In genomic region chr4:46535094-46535830, GRCm38 (mm10) we compare ENCODE assay signal across 8 mouse cellular contexts. TPM values are rescaled to one million over a fixed set of nuclear protein-coding genes. Genes with fewer than 3 reads are reported as not detected.
A peak's percentile ranks its signal among the peaks of the same experiment; 100 is the strongest.
DNase-seq lines count a peak whose midpoint lies in the region; ATAC-seq and TF ChIP-seq lines count a peak whose summit lies in the region.

No protein-coding gene starts in this region.

- no peaks in the 10 kb centered on the region for H3K9me3 ChIP-seq in embryonic facial prominence, embryonic 15.5 days (replicated peaks)
- no peaks in the 10 kb centered on the region for H3K9me3 ChIP-seq in intestine, embryonic 14.5 days (ENCODE audit: control insufficient read depth, low read length)

- no peaks in the 10 kb centered on the region for H3K4me1 ChIP-seq in kidney, adult 2 months (ENCODE audit: control insufficient read depth, insufficient read depth, low read length)
- peaks cover 20% of the 10 kb centered on the region for H3K4me1 ChIP-seq in embryonic facial prominence, embryonic 15.5 days
- no peaks in the 10 kb centered on the region for H3K4me1 ChIP-seq in intestine, embryonic 14.5 days (replicated peaks; ENCODE audit: control insufficient read depth, insufficient read depth, low read length)

- TF ChIP-seq CTCF in kidney, adult 2 months (conservative IDR thresholded peaks at IDR 0.05; ENCODE audit: insufficient read depth, insufficient read length, low read depth, low read length), result no peak

- H3K9ac ChIP-seq in embryonic facial prominence, embryonic 15.5 days, result peak overlapping the region; percentile 24; the same call in 1 of the 2 replicates
- peak overlapping the region; percentile 40; the same call in 1 of the 2 replicates for H3K9ac ChIP-seq in intestine, embryonic 14.5 days (ENCODE audit: low read length)

- WGBS in kidney, adult 2 months, result 20% methylated on average over 16 of the region's 16 CpGs
- WGBS in embryonic facial prominence, embryonic 15.5 days, result 11% methylated on average over 16 of the region's 16 CpGs
- 5% methylated on average over 16 of the region's 16 CpGs for WGBS in intestine, embryonic 14.5 days
- WGBS in macrophage (ENCODE audit: missing documents), result under 1% methylated on average over 16 of the region's 16 CpGs

- H3K4me3 ChIP-seq in kidney, adult 2 months (ENCODE audit: insufficient read depth, low read depth, low read length), result peak overlapping the region; percentile 81
- H3K4me3 ChIP-seq in embryonic facial prominence, embryonic 15.5 days (replicated peaks), result peak overlapping the region; percentile 50
- peak overlapping the region; percentile 44 for H3K4me3 ChIP-seq in intestine, embryonic 14.5 days (ENCODE audit: low read depth, low read length)
- peak overlapping the region; percentile 89 for H3K4me3 ChIP-seq in macrophage (ENCODE audit: inconsistent target)

- H3K36me3 ChIP-seq in kidney, adult 2 months (ENCODE audit: control insufficient read depth, insufficient read depth, low read length), result no peaks in the 10 kb centered on the region
- no peaks in the 10 kb centered on the region for H3K36me3 ChIP-seq in embryonic facial prominence, embryonic 15.5 days
- H3K36me3 ChIP-seq in intestine, embryonic 14.5 days (ENCODE audit: control insufficient read depth, insufficient read depth, low read length), result no peaks in the 10 kb centered on the region
- H3K36me3 ChIP-seq in macrophage (ENCODE audit: inconsistent target), result peaks cover 45% of the 10 kb centered on the region

- no peaks in the 10 kb centered on the region for H3K27me3 ChIP-seq in kidney, adult 2 months (replicated peaks; ENCODE audit: control insufficient read depth, insufficient read depth, low read length)
- H3K27me3 ChIP-seq in embryonic facial prominence, embryonic 15.5 days, result peaks cover 43% of the 10 kb centered on the region
- peaks cover 35% of the 10 kb centered on the region for H3K27me3 ChIP-seq in intestine, embryonic 14.5 days (replicated peaks; ENCODE audit: control insufficient read depth, insufficient read depth, low read length)

- 0 out of 2 replicates have a peak overlapping the region, but pooled peaks have one; percentile 14 for H3K27ac ChIP-seq in kidney, adult 2 months (ENCODE audit: insufficient read depth, low read depth, low read length)
- no peak overlapping the region for H3K27ac ChIP-seq in embryonic facial prominence, embryonic 15.5 days (replicated peaks)
- H3K27ac ChIP-seq in intestine, embryonic 14.5 days (ENCODE audit: low read depth), result 0 out of 2 replicates have a peak overlapping the region, but pooled peaks have one; percentile 19
- H3K27ac ChIP-seq in macrophage, result peak overlapping the region; percentile 94

- no peak for DNase-seq in kidney, adult 2 months
- no peak for DNase-seq in kidney, postnatal 25 days
- peak; percentile 59 for DNase-seq in intestine, embryonic 14.5 days (ENCODE audit: low spot score)
- peak; percentile 13 to 38 for DNase-seq in thymus, postnatal 10 days (ENCODE audit: low spot score in 2 of 2)
- no peak for DNase-seq in kidney, adult 9 months

- ATAC-seq in embryonic facial prominence, embryonic 15.5 days (ENCODE audit: insufficient number of reproducible peaks, low FRiP score, low TSS enrichment, low read depth), result no peak
- ATAC-seq in intestine, embryonic 14.5 days (replicated peaks; ENCODE audit: low FRiP score, low TSS enrichment, low read depth), result 0 out of 2 replicates have a peak, but pooled peaks have one; percentile 25
- ATAC-seq in monocyte, adult 5-6 weeks (replicated peaks; ENCODE audit: insufficient number of reproducible peaks, low FRiP score, low TSS enrichment, poor library complexity, severe bottlenecking), result no peak; the same call in 1 of the 2 replicates

- H3K4me2 ChIP-seq in embryonic facial prominence, embryonic 15.5 days (replicated peaks), result peak overlapping the region; percentile 80
- peak overlapping the region; percentile 57 for H3K4me2 ChIP-seq in intestine, embryonic 14.5 days (ENCODE audit: low read length)

- TF ChIP-seq POLR2A in kidney, adult 2 months (IDR thresholded peaks at IDR 0.05; ENCODE audit: low read depth, low read length), result no peak

- H3K79me2 ChIP-seq in macrophage (ENCODE audit: inconsistent target), result peaks cover 56% of the 10 kb centered on the region

RNA-seq across cellular contexts. Expression of gene Trim14, which starts 0.7 kb away (rescaled TPM):
- polyA plus RNA-seq in kidney, adult 2 months (2012; rRNA removed), result 2.3 and 2.6 TPM in 2 replicates
- 2.3 and 2.6 TPM in 2 replicates for polyA plus RNA-seq in embryonic facial prominence, embryonic 15.5 days (2015; fragmentation: Nextera tagmentation; extraction: Ambion mirVana)
- polyA plus RNA-seq in intestine, embryonic 14.5 days (2014; fragmentation: Nextera tagmentation; extraction: Ambion mirVana), result 10.1 and 11.4 TPM in 2 replicates
- total RNA-seq in macrophage (2018; cell fraction: chromatin; rRNA removed), result 100 to 1,000 TPM in 20 of 26 experiments, 10 to 100 TPM in 6; 40.3 to 320 (median 186) TPM
- total RNA-seq in macrophage (2018; cell fraction: cytosol; rRNA removed), result 100 to 1,000 TPM in 14 of 26 experiments, 10 to 100 TPM in 12; 40.9 to 189 (median 109) TPM
- 100 to 1,000 TPM in 20 of 26 experiments, 10 to 100 TPM in 6; 47.0 to 265 (median 151) TPM for total RNA-seq in macrophage (2018; cell fraction: nucleus; rRNA removed)
- 89.8 to 107 TPM (median 90.1 TPM) in 3 replicates for polyA plus RNA-seq in macrophage (2018)
- 19.8 to 70.3 TPM (median 26.1 TPM) in 3 replicates for total RNA-seq in monocyte, adult 5-6 weeks (2017)

RNA-seq across cellular contexts. Expression of gene Nans, which starts 46.2 kb away (rescaled TPM):
- 10.8 and 13.8 TPM in 2 replicates for polyA plus RNA-seq in kidney, adult 2 months (2012; rRNA removed)
- polyA plus RNA-seq in embryonic facial prominence, embryonic 15.5 days (2015; fragmentation: Nextera tagmentation; extraction: Ambion mirVana), result 79.8 and 85.1 TPM in 2 replicates
- polyA plus RNA-seq in intestine, embryonic 14.5 days (2014; fragmentation: Nextera tagmentation; extraction: Ambion mirVana), result 81.5 and 86.8 TPM in 2 replicates
- total RNA-seq in macrophage (2018; cell fraction: chromatin; rRNA removed), result 10 to 100 TPM in 5 of 26 experiments, 1 to 10 TPM in 21; 1.9 to 14.7 (median 6.4) TPM
- 10 to 100 TPM; 20.9 to 34.7 (median 26.7) TPM for total RNA-seq in macrophage (2018; cell fraction: cytosol; rRNA removed)
- total RNA-seq in macrophage (2018; cell fraction: nucleus; rRNA removed), result 10 to 100 TPM in 10 of 26 experiments, 1 to 10 TPM in 16; 5.6 to 19.6 (median 8.4) TPM
- 32.4 to 51.6 TPM (median 48.9 TPM) in 3 replicates for polyA plus RNA-seq in macrophage (2018)
- 38.6 to 51.6 TPM (median 42.3 TPM) in 3 replicates for total RNA-seq in monocyte, adult 5-6 weeks (2017)

Comparison
In these comparisons a context has a peak if more than half of its experiments do, and no peak if none do; other contexts are left out.
1. DNase-seq: peak in intestine, embryonic 14.5 days (single experiment) and thymus, postnatal 10 days (2 of 2); none in kidney, adult 2 months (single experiment), kidney, postnatal 25 days (0 of 2) and kidney, adult 9 months (single experiment).
2. Peak in every context shown above with its lines, with median percentiles within 50 percentile points of each other: H3K4me3 ChIP-seq.